Mouse (Mus musculus) CH12.LX (cell line): ENCODE results near the gene Npcd. TPM values are rescaled to one million over a fixed set of nuclear protein-coding genes. Genes with fewer than 3 reads are reported as not detected.

Experiments
- DNase-seq: peaks from one replicate; pipeline ENCODE4 v3.0.0-alpha.2; 2013; ENCODE audit errors: extremely low read depth
- H3K27ac ChIP-seq: 2 replicates; pipeline ENCODE4 v1.5.1; 2012; ENCODE audit warnings: low read depth, mild to moderate bottlenecking, control low read depth, moderate library complexity; ENCODE audit not compliant: insufficient read depth
- H3K27me3 ChIP-seq: replicated peaks from 2 replicates; pipeline ENCODE3; 2012; ENCODE audit warnings: inconsistent platforms
- H3K36me3 ChIP-seq, 2 experiments: replicated peaks in 1 of 2; 2 replicates each; pipeline versions ENCODE3 to v1.6.1; 2012; ENCODE audit warnings: inconsistent platforms in 1 of 2, low read length in 1 of 2, mild to moderate bottlenecking in 1 of 2, mixed read lengths in 1 of 2, moderate library complexity in 1 of 2; ENCODE audit not compliant: control insufficient read depth in 1 of 2, insufficient read depth in 1 of 2
- H3K4me1 ChIP-seq, 2 experiments: 2 replicates each; pipeline ENCODE4 v1.6.1; 2012; ENCODE audit warnings: inconsistent platforms in 1 of 2, moderate library complexity in 1 of 2; ENCODE audit not compliant: insufficient read depth in 2 of 2, control insufficient read depth in 1 of 2
- H3K4me2 ChIP-seq: 2 replicates; pipeline ENCODE4 v1.6.1; 2012; ENCODE audit warnings: low read depth, mild to moderate bottlenecking, control low read depth; ENCODE audit not compliant: poor library complexity, insufficient read depth, severe bottlenecking
- H3K4me3 ChIP-seq, 3 experiments: fragments of 150-350 bp in 1 of 3; sonication (generic) in 1 of 3; replicated peaks in 1 of 3; 2 replicates each; pipeline versions ENCODE3 to v1.5.1; 2011 to 2012; ENCODE audit warnings: low read depth in 2 of 3, low read length in 2 of 3, mild to moderate bottlenecking in 2 of 3, moderate library complexity in 2 of 3, control low read depth in 1 of 3, improper control_type of control experiment in 1 of 3, inconsistent platforms in 1 of 3, mixed read lengths in 1 of 3; ENCODE audit not compliant: poor library complexity in 1 of 3
- H3K79me2 ChIP-seq: replicated peaks from 2 replicates; pipeline ENCODE4 v1.6.1; 2012; ENCODE audit warnings: mild to moderate bottlenecking, moderate library complexity; ENCODE audit not compliant: control insufficient read depth, poor library complexity, insufficient read depth, severe bottlenecking; ENCODE audit errors: extremely low read depth
- H3K9ac ChIP-seq: 2 replicates; pipeline ENCODE4 v1.6.1; 2012; ENCODE audit warnings: low read depth, mild to moderate bottlenecking, control low read depth, moderate library complexity; ENCODE audit not compliant: insufficient read depth
- H3K9me3 ChIP-seq: replicated peaks from 2 replicates; pipeline ENCODE3; 2012; ENCODE audit warnings: low read length, inconsistent platforms, mixed read lengths
- CTCF ChIP-seq, 2 experiments: IDR thresholded peaks in 1 of 2; conservative IDR thresholded peaks in 1 of 2; 2 replicates each; pipeline ENCODE4 v1.5.1; 2011 to 2012; ENCODE audit warnings: low read depth in 2 of 2, low read length in 2 of 2, improper control_type of control experiment in 1 of 2, inconsistent platforms in 1 of 2, mild to moderate bottlenecking in 1 of 2, moderate library complexity in 1 of 2
- ETS1 ChIP-seq: conservative IDR thresholded peaks from 2 replicates; pipeline ENCODE4 v1.6.1; 2012; ENCODE audit warnings: low read depth, mild to moderate bottlenecking, inconsistent platforms, low read length, improper control_type of control experiment, moderate library complexity
- KAT2A ChIP-seq: IDR thresholded peaks from 2 replicates; pipeline ENCODE4 v1.6.1; 2012; ENCODE audit warnings: low read length, improper control_type of control experiment, inconsistent platforms; ENCODE audit not compliant: insufficient replicate concordance
- MYC ChIP-seq: IDR thresholded peaks from 2 replicates; pipeline ENCODE4 v1.6.1; 2011; ENCODE audit warnings: low read depth, mild to moderate bottlenecking, improper control_type of control experiment, low read length
- NRF1 ChIP-seq: IDR thresholded peaks from 2 replicates; pipeline ENCODE4 v1.6.1; 2014; ENCODE audit warnings: low read depth, mild to moderate bottlenecking, inconsistent platforms, low read length, improper control_type of control experiment, moderate library complexity
- USF1 ChIP-seq: IDR thresholded peaks from 2 replicates; pipeline ENCODE4 v1.6.1; 2014; ENCODE audit warnings: low read depth, mild to moderate bottlenecking, inconsistent platforms, low read length, improper control_type of control experiment
- dilution Hi-C: fragments of 300-500 bp; cut with MboI; formaldehyde crosslinking; loops from 2 replicates; pipeline ENCODE4 v1.14.3; 2020; ENCODE audit warnings: low sequenced_read_pairs; ENCODE audit not compliant: extremely low pct_unique_long_range_greater_than_20kb, extremely low pct_ligation_motif_present
- in situ Hi-C: fragments of 300-500 bp; cut with MboI; formaldehyde crosslinking; loops from 3 replicates; pipeline ENCODE4 v1.14.3; 2019; ENCODE audit warnings: low sequenced_read_pairs, low pct_ligation_motif_present, low pct_unique_long_range_greater_than_20kb, mixed read lengths
- polyA plus RNA-seq: library from polyadenylated mRNA; unstranded; fragments of >175 nt; gene quantifications from 2 replicates; pipeline ENCODE4 v1.2.1, GENCODE M21; 2012; ENCODE audit warnings: low read depth; ENCODE audit not compliant: insufficient read length
- total RNA-seq, 2 experiments: library from RNA; depleted of rRNA; stranded (reverse); fragments of 300-350 nt in 1 of 2; fragments of >200 nt in 1 of 2; gene quantifications; 2 replicates each; pipeline ENCODE4 v1.2.3; 2012 to 2014

Npcd gene
- total and polyA plus RNA-seq, 3 experiments = 0.59 TPM; not detected in 2

DNA sequence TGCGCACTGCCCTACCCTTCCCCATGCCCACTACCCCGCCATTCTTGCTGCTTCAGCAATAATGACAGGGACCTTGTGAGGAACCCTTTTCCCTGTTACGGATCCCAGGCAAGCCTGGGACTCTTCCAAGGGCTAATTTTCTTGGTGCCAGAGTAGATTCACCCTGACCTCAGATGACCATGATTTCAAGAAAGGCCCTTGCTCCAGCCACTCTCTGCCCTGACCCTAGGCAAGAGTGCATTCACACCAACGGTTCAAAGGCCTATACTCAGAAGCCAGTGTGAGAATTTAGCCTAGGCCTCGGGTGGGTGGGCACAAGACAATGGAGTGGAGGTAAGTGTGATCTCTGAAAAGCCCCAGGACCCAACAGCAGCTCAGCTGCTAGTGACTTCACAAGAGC lies 4.6 kb downstream of the Npcd start:
- Histone ChIP-seq H3K36me3 (peaks cover 42 to 77% of the 10 kb centered on the region in 2 experiments), H3K9ac (no peak overlapping the region), H3K4me1 (peaks cover 1 to 54% of the 10 kb centered on the region in 2 experiments; a peak in 3 of 4 replicates), H3K4me2 (no peak overlapping the region), H3K27me3 (no peaks in the 10 kb centered on the region), H3K4me3 (no peak overlapping the region), H3K27ac (no peak overlapping the region), H3K79me2 (peaks cover 11% of the 10 kb centered on the region), H3K9me3 (no peaks in the 10 kb centered on the region)
- TF ChIP-seq ETS1 (no peak), NRF1 (no peak)
- DNase-seq = no peak
- in situ Hi-C loops = loop anchor here (5.0 kb wide), 1 partner anchor 57 kb away; no protein-coding TSS in a partner anchor
- dilution Hi-C loops = no loop called here

- no peak overlapping the region for H3K9ac ChIP-seq
Measured at GRCm38 (mm10) chr15:79828366-79829035, 5.5 kb downstream of the Npcd start.

DNA sequence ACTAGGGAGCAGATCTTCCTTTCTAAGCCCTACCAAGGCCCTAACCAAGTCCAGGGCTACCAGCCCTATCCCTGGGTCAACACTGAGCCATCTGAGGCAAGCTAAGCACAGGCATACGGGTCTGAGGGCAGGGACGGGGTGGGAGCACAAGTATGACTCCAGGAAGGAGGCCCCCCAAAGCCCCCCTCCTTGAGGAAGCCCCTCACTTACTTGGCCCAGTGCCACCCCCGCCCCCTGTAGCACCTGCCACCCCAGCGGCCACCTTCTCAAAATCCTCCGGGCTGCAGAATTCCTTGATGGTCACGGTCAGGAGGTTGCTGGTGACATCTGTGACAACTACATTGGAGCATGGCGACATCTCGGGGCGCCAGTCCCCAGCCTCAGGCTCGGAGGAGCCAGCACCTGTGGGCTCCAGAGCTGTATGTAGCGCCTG lies 6.2 kb downstream of the Npcd start:
- dilution Hi-C loops (no loop called here), in situ Hi-C loops (loop anchor here (5.0 kb wide), 1 partner anchor 55 kb away; no protein-coding TSS in a partner anchor)
- Histone ChIP-seq H3K9ac (no peak overlapping the region), H3K27me3 (no peaks in the 10 kb centered on the region), H3K4me3 (no peak overlapping the region), H3K9me3 (no peaks in the 10 kb centered on the region), H3K36me3 (peaks cover 49 to 92% of the 10 kb centered on the region in 2 experiments), H3K79me2 (peaks cover 5% of the 10 kb centered on the region), H3K4me1 (peaks cover 0 to 52% of the 10 kb centered on the region in 2 experiments; a peak in 3 of 4 replicates), H3K27ac (no peak overlapping the region), H3K4me2 (no peak overlapping the region)
- DNase-seq = no peak
- no peak for TF ChIP-seq MYC
- TF ChIP-seq USF1 = no peak

More at GRCm38 (mm10) chr15:79828366-79829035, 5.5 kb downstream of the Npcd start:
- dilution Hi-C loops = no loop called here
- DNase-seq = no peak
- Histone ChIP-seq H3K4me3 (no peak overlapping the region), H3K4me2 (no peak overlapping the region), H3K27ac (no peak overlapping the region), H3K36me3 (peaks cover 42 to 85% of the 10 kb centered on the region in 2 experiments), H3K4me1 (peaks cover 0 to 53% of the 10 kb centered on the region in 2 experiments; a peak in 3 of 4 replicates), H3K9me3 (no peaks in the 10 kb centered on the region), H3K79me2 (peaks cover 11% of the 10 kb centered on the region), H3K27me3 (no peaks in the 10 kb centered on the region)
- in situ Hi-C loops = loop anchor here (5.0 kb wide), 1 partner anchor 56 kb away; no protein-coding TSS in a partner anchor
- TF ChIP-seq KAT2A = no peak
- peak in 1 of 2 experiments; percentile 37; a peak in 2 of 4 replicates for TF ChIP-seq CTCF (conservative IDR thresholded peaks at IDR 0.05 in 1 of 2, IDR thresholded peaks at IDR 0.05 in 1 of 2; ENCODE audit: low read depth in 2 of 2, low read length in 2 of 2)
